ENCODE assay signal across 10 mouse cellular contexts in the genomic region with DNA sequence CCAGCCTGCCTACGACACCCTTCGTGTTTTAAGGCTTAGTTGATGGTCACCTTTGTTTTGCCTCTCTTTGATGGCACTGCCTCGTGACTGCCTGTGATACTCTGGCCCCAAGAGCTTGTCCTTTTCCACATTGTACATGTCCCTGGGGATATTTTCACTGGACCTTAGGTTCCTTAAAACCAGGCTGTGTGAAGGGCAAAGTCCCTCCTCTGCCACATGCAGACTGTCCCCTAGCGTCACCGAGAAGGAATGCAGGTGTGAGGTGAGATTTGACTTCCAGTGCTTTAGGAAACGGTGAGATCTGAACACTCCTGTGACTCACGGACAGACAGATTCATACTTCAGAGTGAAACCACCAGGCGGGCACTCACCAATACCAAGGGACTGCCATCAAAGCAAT. TPM values are rescaled to one million over a fixed set of nuclear protein-coding genes. Genes with fewer than 3 reads are reported as not detected.
DNase-seq lines count a peak whose midpoint lies in the region; ATAC-seq and TF ChIP-seq lines count a peak whose summit lies in the region.
"Had no signal": no experiment of that assay in that cellular context is flagged by ENCODE, and none has a peak within 500 bp of the region (broad histone marks: within the 10 kb centered on the region; RNA-seq: fewer than 3 reads in every experiment).

No protein-coding gene starts in this region.

- H3K27me3 ChIP-seq in heart, adult 2 months (ENCODE audit: control insufficient read depth, insufficient read depth, low read length) = no peaks in the 10 kb centered on the region
- no peaks in the 10 kb centered on the region for H3K27me3 ChIP-seq in lung, postnatal 0 days (replicated peaks; ENCODE audit: insufficient read depth, low read length)
- H3K27me3 ChIP-seq in neural tube, embryonic 15.5 days (replicated peaks) = no peaks in the 10 kb centered on the region

- no peaks in the 10 kb centered on the region for H3K36me3 ChIP-seq in heart, adult 2 months (ENCODE audit: control insufficient read depth, insufficient read depth, low read length)
- no peaks in the 10 kb centered on the region for H3K36me3 ChIP-seq in lung, postnatal 0 days (ENCODE audit: insufficient read depth, low read length)
- no peaks in the 10 kb centered on the region for H3K36me3 ChIP-seq in neural tube, embryonic 15.5 days

- H3K9me3 ChIP-seq in lung, postnatal 0 days (ENCODE audit: low read length) = no peaks in the 10 kb centered on the region
- 0 out of 2 replicates have a peak, but pooled peaks cover 5% of the 10 kb centered on the region for H3K9me3 ChIP-seq in neural tube, embryonic 15.5 days (replicated peaks)

- H3K9ac ChIP-seq in heart, adult 2 months (ENCODE audit: low read depth, low read length) = no peak overlapping the region
- H3K9ac ChIP-seq in lung, postnatal 0 days (replicated peaks; ENCODE audit: low read depth) = no peak overlapping the region
- H3K9ac ChIP-seq in neural tube, embryonic 15.5 days (replicated peaks) = no peak overlapping the region

- H3K27ac ChIP-seq in heart, adult 2 months = no peak overlapping the region
- H3K27ac ChIP-seq in lung, postnatal 0 days (ENCODE audit: low read length) = no peak overlapping the region
- H3K27ac ChIP-seq in cortical plate, adult 2 months (ENCODE audit: insufficient read depth, low read length) = no peak overlapping the region
- H3K27ac ChIP-seq in neural tube, embryonic 15.5 days (replicated peaks) = no peak overlapping the region

- TF ChIP-seq CTCF in heart, adult 2 months (IDR thresholded peaks at IDR 0.05) = peak; percentile 50
- peak; percentile 71 for TF ChIP-seq CTCF in lung, postnatal 0 days (IDR thresholded peaks at IDR 0.05)
- TF ChIP-seq CTCF in cortical plate, adult 2 months (IDR thresholded peaks at IDR 0.05; ENCODE audit: extremely low read depth, insufficient read depth, low read length) = peak; percentile 44

- no peak; the same call in 1 of the 2 replicates for ATAC-seq in lung, postnatal 0 days
- ATAC-seq in neural tube, embryonic 15.5 days (ENCODE audit: low FRiP score) = no peak
- ATAC-seq in CD4-positive, CD25-positive, alpha-beta regulatory T cell, adult 4 months = no peak

- intact Hi-C loops in heart, adult 2 months (cut with DNase I) = loop anchor here (10.0 kb wide), 1 partner anchor 398 kb away; no protein-coding TSS in a partner anchor
- intact Hi-C loops in heart, postnatal 14 days (cut with DNase I) = loop anchor here (5.0 kb wide), 1 partner anchor 70 kb away; no protein-coding TSS in a partner anchor

- TF ChIP-seq POLR2A in heart, adult 2 months (IDR thresholded peaks at IDR 0.05; ENCODE audit: insufficient read depth, low read depth, low read length) = no peak
- TF ChIP-seq POLR2A in cortical plate, adult 2 months (IDR thresholded peaks at IDR 0.05; ENCODE audit: extremely low read depth, insufficient read depth, low read length) = no peak

- no peak for TF ChIP-seq EP300 in heart, adult 2 months (IDR thresholded peaks at IDR 0.05; ENCODE audit: insufficient read depth, low read depth, low read length)
- no peak for TF ChIP-seq EP300 in lung, postnatal 0 days (IDR thresholded peaks at IDR 0.05)

- no peak overlapping the region for H3K4me3 ChIP-seq in heart, adult 2 months
- no peak overlapping the region for H3K4me3 ChIP-seq in lung, postnatal 0 days (ENCODE audit: low read depth, low read length)
- H3K4me3 ChIP-seq in cortical plate, adult 2 months (ENCODE audit: insufficient read depth, low read length) = no peak overlapping the region
- H3K4me3 ChIP-seq in neural tube, embryonic 15.5 days (replicated peaks) = no peak overlapping the region

- WGBS in heart, adult 2 months = 66% methylated on average over 8 of the region's 8 CpGs
- 49% methylated on average over 8 of the region's 8 CpGs for WGBS in lung, postnatal 0 days
- 61% methylated on average over 8 of the region's 8 CpGs for WGBS in neural tube, embryonic 15.5 days

- no peak for DNase-seq in heart, adult 2 months
- DNase-seq in heart, postnatal 14 days = no peak
- DNase-seq in lung, postnatal 0 days (ENCODE audit: low spot score) = no peak
- DNase-seq in lung, postnatal 25 days (ENCODE audit: low spot score) = no peak
- peak; percentile 18 to 50 for DNase-seq in kidney, postnatal 4 days
- DNase-seq: adrenal gland, postnatal 25 days; gastrocnemius, postnatal 36 days had no signal

- no peaks in the 10 kb centered on the region for H3K79me2 ChIP-seq in heart, adult 2 months (replicated peaks; ENCODE audit: control insufficient read depth, insufficient read depth, low read length)

- H3K4me1 ChIP-seq in heart, adult 2 months (ENCODE audit: control insufficient read depth, insufficient read depth, low read length) = peaks cover 2% of the 10 kb centered on the region
- no peaks in the 10 kb centered on the region for H3K4me1 ChIP-seq in lung, postnatal 0 days (ENCODE audit: insufficient read depth, low read depth, low read length)
- no peaks in the 10 kb centered on the region for H3K4me1 ChIP-seq in cortical plate, adult 2 months (ENCODE audit: control insufficient read depth, insufficient read depth, low read length)
- H3K4me1 ChIP-seq in neural tube, embryonic 15.5 days = no peaks in the 10 kb centered on the region

- no peak overlapping the region for H3K4me2 ChIP-seq in lung, postnatal 0 days (replicated peaks; ENCODE audit: low read depth, low read length)
- no peak overlapping the region for H3K4me2 ChIP-seq in neural tube, embryonic 15.5 days

RNA-seq across cellular contexts. Expression of gene Tmem97, which starts 6.7 kb away (rescaled TPM):
- total RNA-seq in heart, adult 2 months (2021) = 1 to 10 TPM; 5.2 to 6.1 TPM
- 6.4 and 6.8 TPM in 2 replicates for polyA plus RNA-seq in heart, adult 2 months (2012; rRNA removed)
- total RNA-seq in heart, postnatal 14 days (2021) = 10 to 100 TPM in 1 of 2 experiments, 1 to 10 TPM in 1; 8.8 to 10.3 TPM
- 36.0 and 46.0 TPM in 2 replicates for polyA plus RNA-seq in lung, postnatal 0 days (2015; fragmentation: Nextera tagmentation; extraction: Ambion mirVana)
- polyA plus RNA-seq in cortical plate, adult 2 months (2012; rRNA removed) = 17.8 and 20.8 TPM in 2 replicates
- polyA plus RNA-seq in neural tube, embryonic 15.5 days (2015; fragmentation: Nextera tagmentation; extraction: Ambion mirVana) = 43.1 and 50.4 TPM in 2 replicates
- 10 to 100 TPM; 17.4 to 21.3 TPM for polyA plus RNA-seq in CD4-positive, CD25-positive, alpha-beta regulatory T cell, adult 4 months (2017; shearing (Covaris generic))

RNA-seq across cellular contexts. Expression of gene Ift20, which starts 21.1 kb away (rescaled TPM):
- 10 to 100 TPM; 37.6 to 40.6 TPM for total RNA-seq in heart, adult 2 months (2021)
- 34.6 and 39.4 TPM in 2 replicates for polyA plus RNA-seq in heart, adult 2 months (2012; rRNA removed)
- total RNA-seq in heart, postnatal 14 days (2021) = 10 to 100 TPM; 48.4 to 50.0 TPM
- polyA plus RNA-seq in lung, postnatal 0 days (2015; fragmentation: Nextera tagmentation; extraction: Ambion mirVana) = 216 and 222 TPM in 2 replicates
- polyA plus RNA-seq in cortical plate, adult 2 months (2012; rRNA removed) = 100 and 101 TPM in 2 replicates
- 120 and 127 TPM in 2 replicates for polyA plus RNA-seq in neural tube, embryonic 15.5 days (2015; fragmentation: Nextera tagmentation; extraction: Ambion mirVana)
- 100 to 1,000 TPM; 121 to 138 TPM for polyA plus RNA-seq in CD4-positive, CD25-positive, alpha-beta regulatory T cell, adult 4 months (2017; shearing (Covaris generic))

RNA-seq across cellular contexts. Expression of gene Tnfaip1, which starts 21.1 kb away (rescaled TPM):
- total RNA-seq in heart, adult 2 months (2021) = 10 to 100 TPM; 38.2 to 40.1 TPM
- 36.0 and 51.1 TPM in 2 replicates for polyA plus RNA-seq in heart, adult 2 months (2012; rRNA removed)
- 10 to 100 TPM; 47.7 to 50.7 TPM for total RNA-seq in heart, postnatal 14 days (2021)
- 93.3 and 96.6 TPM in 2 replicates for polyA plus RNA-seq in lung, postnatal 0 days (2015; fragmentation: Nextera tagmentation; extraction: Ambion mirVana)
- 38.2 and 38.9 TPM in 2 replicates for polyA plus RNA-seq in cortical plate, adult 2 months (2012; rRNA removed)
- polyA plus RNA-seq in neural tube, embryonic 15.5 days (2015; fragmentation: Nextera tagmentation; extraction: Ambion mirVana) = 56.1 and 60.3 TPM in 2 replicates
- 10 to 100 TPM; 19.2 to 22.6 TPM for polyA plus RNA-seq in CD4-positive, CD25-positive, alpha-beta regulatory T cell, adult 4 months (2017; shearing (Covaris generic))

RNA-seq across cellular contexts. Expression of gene Poldip2, which starts 45.2 kb away (rescaled TPM):
- total RNA-seq in heart, adult 2 months (2021) = 100 to 1,000 TPM; 127 to 140 TPM
- 102 and 151 TPM in 2 replicates for polyA plus RNA-seq in heart, adult 2 months (2012; rRNA removed)
- total RNA-seq in heart, postnatal 14 days (2021) = 100 to 1,000 TPM; 153 to 155 TPM
- polyA plus RNA-seq in lung, postnatal 0 days (2015; fragmentation: Nextera tagmentation; extraction: Ambion mirVana) = 105 and 111 TPM in 2 replicates
- 113 and 127 TPM in 2 replicates for polyA plus RNA-seq in cortical plate, adult 2 months (2012; rRNA removed)
- 182 and 192 TPM in 2 replicates for polyA plus RNA-seq in neural tube, embryonic 15.5 days (2015; fragmentation: Nextera tagmentation; extraction: Ambion mirVana)
- polyA plus RNA-seq in CD4-positive, CD25-positive, alpha-beta regulatory T cell, adult 4 months (2017; shearing (Covaris generic)) = 10 to 100 TPM; 13.9 to 19.9 TPM

RNA-seq across cellular contexts. Expression of gene Tmem199, which starts 45.3 kb away (rescaled TPM):
- 10 to 100 TPM; 11.3 to 11.5 TPM for total RNA-seq in heart, adult 2 months (2021)
- polyA plus RNA-seq in heart, adult 2 months (2012; rRNA removed) = 7.9 and 14.0 TPM in 2 replicates
- 10 to 100 TPM; 11.7 to 12.1 TPM for total RNA-seq in heart, postnatal 14 days (2021)
- 32.3 and 32.4 TPM in 2 replicates for polyA plus RNA-seq in lung, postnatal 0 days (2015; fragmentation: Nextera tagmentation; extraction: Ambion mirVana)
- 57.8 and 62.4 TPM in 2 replicates for polyA plus RNA-seq in cortical plate, adult 2 months (2012; rRNA removed)
- 89.3 and 94.4 TPM in 2 replicates for polyA plus RNA-seq in neural tube, embryonic 15.5 days (2015; fragmentation: Nextera tagmentation; extraction: Ambion mirVana)
- 10 to 100 TPM; 51.4 to 71.8 TPM for polyA plus RNA-seq in CD4-positive, CD25-positive, alpha-beta regulatory T cell, adult 4 months (2017; shearing (Covaris generic))

Comparison
In these comparisons a context has a peak if more than half of its experiments do, and no peak if none do; other contexts are left out.
1. DNase-seq: peak in kidney, postnatal 4 days (2 of 2); none in heart, adult 2 months (0 of 2), heart, postnatal 14 days (0 of 2), lung, postnatal 0 days (single experiment) and lung, postnatal 25 days (single experiment).
2. Peak in every context shown above with its lines, with median percentiles within 50 percentile points of each other: CTCF ChIP-seq.